Mouse (Mus musculus) cortical plate, adult 2 months (tissue): Measurements from ENCODE around the gene Igfbp3. TPM values are rescaled to one million over a fixed set of nuclear protein-coding genes. Genes with fewer than 3 reads are reported as not detected.

ENCODE experiments used
- H3K27ac ChIP-seq: fragments of 200-500 bp; 2 replicates; pipeline ENCODE4 v1.5.1; 2012; ENCODE audit warnings: low read length, control low read depth, inconsistent platforms; ENCODE audit not compliant: insufficient read depth
- H3K4me1 ChIP-seq: fragments of 200-500 bp; 2 replicates; pipeline ENCODE4 v1.6.1; 2011; ENCODE audit warnings: low read length; ENCODE audit not compliant: control insufficient read depth, insufficient read depth
- H3K4me3 ChIP-seq: fragments of 200-500 bp; 2 replicates; pipeline ENCODE4 v1.5.1; 2011; ENCODE audit warnings: mild to moderate bottlenecking, low read length, control low read depth; ENCODE audit not compliant: insufficient read depth
- CTCF ChIP-seq: fragments of 200-500 bp; IDR thresholded peaks from 2 replicates; pipeline ENCODE4 v1.5.1; 2011; ENCODE audit warnings: mild to moderate bottlenecking, control low read depth, low read length; ENCODE audit not compliant: insufficient read depth; ENCODE audit errors: extremely low read depth
- POLR2A ChIP-seq: fragments of 200-500 bp; IDR thresholded peaks from 2 replicates; pipeline ENCODE4 v1.6.1; 2011; ENCODE audit warnings: mild to moderate bottlenecking, low read length, control low read depth; ENCODE audit not compliant: insufficient read depth; ENCODE audit errors: extremely low read depth
- polyA plus RNA-seq: library from polyadenylated mRNA; depleted of rRNA; stranded (reverse); fragments of >200 nt; gene quantifications from 2 replicates; pipeline ENCODE4 v1.2.3, GENCODE M21; 2012

The Igfbp3 gene
- polyA plus RNA-seq, 1 experiment: 9.7 TPM

GRCm38 (mm10) chr11:7212126-7212798, 1.5 kb downstream of the Igfbp3 start:
- no peak for TF ChIP-seq POLR2A
- TF ChIP-seq CTCF: no peak
- Histone ChIP-seq H3K4me3 (peak overlapping the region; percentile 50), H3K4me1 (no peaks in the 10 kb centered on the region; the same call in 1 of the 2 replicates), H3K27ac (no peak overlapping the region)

- Histone ChIP-seq H3K4me3 (no peak overlapping the region), H3K4me1 (no peaks in the 10 kb centered on the region; the same call in 1 of the 2 replicates), H3K27ac (no peak overlapping the region)
- no peak for TF ChIP-seq POLR2A
- TF ChIP-seq CTCF: no peak
These were observed 2.5 kb downstream of the Igfbp3 start for GRCm38 (mm10) chr11:7211211-7211610.

- H3K27ac ChIP-seq: no peak overlapping the region
- no peaks in the 10 kb centered on the region; the same call in 1 of the 2 replicates for H3K4me1 ChIP-seq
- no peak overlapping the region for H3K4me3 ChIP-seq
- TF ChIP-seq CTCF: peak; percentile 95
- no peak for TF ChIP-seq POLR2A
These were observed 3.4 kb downstream of the Igfbp3 start for GRCm38 (mm10) chr11:7210343-7210742.

- H3K4me1 ChIP-seq: no peaks in the 10 kb centered on the region
- H3K4me3 ChIP-seq: no peak overlapping the region
- TF ChIP-seq POLR2A: no peak
- no peak for TF ChIP-seq CTCF
- no peak overlapping the region for H3K27ac ChIP-seq
These were observed 9.9 kb downstream of the Igfbp3 start for GRCm38 (mm10) chr11:7203846-7204245.

- TF ChIP-seq CTCF: no peak
- no peak for TF ChIP-seq POLR2A
- no peaks in the 10 kb centered on the region for H3K4me1 ChIP-seq
These were observed 11.5 kb downstream of the Igfbp3 start for GRCm38 (mm10) chr11:7202206-7202605.

GRCm38 (mm10) chr11:7200393-7200783, 13.3 kb downstream of the Igfbp3 start:
- no peaks in the 10 kb centered on the region for H3K4me1 ChIP-seq
- no peak overlapping the region for H3K27ac ChIP-seq
- no peak for TF ChIP-seq CTCF
- no peak for TF ChIP-seq POLR2A
- no peak overlapping the region for H3K4me3 ChIP-seq

More at GRCm38 (mm10) chr11:7202206-7202605, 11.5 kb downstream of the Igfbp3 start:
- Histone ChIP-seq H3K4me3 (no peak overlapping the region), H3K27ac (no peak overlapping the region)

- peak; percentile 58; the same call in 1 of the 2 replicates for TF ChIP-seq CTCF
- TF ChIP-seq POLR2A: no peak
- Histone ChIP-seq H3K27ac (no peak overlapping the region), H3K4me3 (no peak overlapping the region), H3K4me1 (no peaks in the 10 kb centered on the region)
These were observed 13.9 kb downstream of the Igfbp3 start for GRCm38 (mm10) chr11:7199736-7200392.

- H3K4me3 ChIP-seq: no peak overlapping the region
- TF ChIP-seq CTCF (no peak), POLR2A (no peak)
- H3K4me1 ChIP-seq: no peaks in the 10 kb centered on the region
- H3K27ac ChIP-seq: no peak overlapping the region
These were observed 15.1 kb downstream of the Igfbp3 start for GRCm38 (mm10) chr11:7198481-7199256.

- no peaks in the 10 kb centered on the region for H3K4me1 ChIP-seq
- H3K4me3 ChIP-seq: no peak overlapping the region
- no peak overlapping the region for H3K27ac ChIP-seq
- TF ChIP-seq POLR2A (no peak), CTCF (no peak)
These were observed 15.7 kb downstream of the Igfbp3 start for GRCm38 (mm10) chr11:7198006-7198405.

- H3K27ac ChIP-seq: no peak within 1 kb of the TSS
- TF ChIP-seq CTCF (no peak), POLR2A (no peak)
- H3K4me1 ChIP-seq: no peaks in the 10 kb centered on the region
- H3K4me3 ChIP-seq: no peak within 1 kb of the TSS
These were observed 16.2 kb downstream of the Igfbp3 start, which contains the start of gene Igfbp1 for GRCm38 (mm10) chr11:7197491-7197941. Gene Igfbp1 (plus strand): TSS chr11:7197782.
